Mouse (Mus musculus) forebrain, embryonic 12.5 days (tissue): Measurements from ENCODE around the gene Jam3. TPM values are rescaled to one million over a fixed set of nuclear protein-coding genes. Genes with fewer than 3 reads are reported as not detected.

Experiments used
- ATAC-seq: fragments of 200-750 bp; cut with Nextera tagmentation; 2 replicates; pipeline ENCODE4 v1.8.0; 2017; ENCODE audit warnings: moderate TSS enrichment; ENCODE audit not compliant: low FRiP score
- H3K27ac ChIP-seq: fragments of 300-500 bp; sonication (generic); 2 replicates; pipeline ENCODE4 v1.5.1; 2016; ENCODE audit warnings: mild to moderate bottlenecking
- H3K27me3 ChIP-seq: fragments of 300-500 bp; sonication (generic); 2 replicates; pipeline ENCODE4 v1.6.1; 2016; ENCODE audit warnings: mild to moderate bottlenecking
- H3K36me3 ChIP-seq: fragments of 300-500 bp; sonication (generic); replicated peaks from 2 replicates; pipeline ENCODE4 v1.6.1; 2016; ENCODE audit warnings: mild to moderate bottlenecking
- H3K4me1 ChIP-seq: fragments of 300-500 bp; sonication (generic); 2 replicates; pipeline ENCODE4 v1.6.1; 2016
- H3K4me2 ChIP-seq: fragments of 300-500 bp; sonication (generic); 2 replicates; pipeline ENCODE4 v1.6.1; 2016; ENCODE audit warnings: mild to moderate bottlenecking, moderate library complexity
- H3K4me3 ChIP-seq: fragments of 300-500 bp; sonication (generic); replicated peaks from 2 replicates; pipeline ENCODE4 v1.5.1; 2016; ENCODE audit warnings: mild to moderate bottlenecking
- H3K9ac ChIP-seq: fragments of 300-500 bp; sonication (generic); 2 replicates; pipeline ENCODE4 v1.6.1; 2016; ENCODE audit warnings: mild to moderate bottlenecking
- H3K9me3 ChIP-seq: fragments of 300-500 bp; sonication (generic); 2 replicates; pipeline ENCODE4 v1.6.1; 2016
- WGBS: fragments of 180-500 bp; shearing (Covaris S2); methylation state at CpG from one replicate; pipeline ENCODE4 v1.1.7; 2016; 5-methylcytosine and 5-hydroxymethylcytosine counted together
- polyA plus RNA-seq: library from polyadenylated mRNA; unstranded; fragments of >200 nt; fragmentation: Nextera tagmentation; extraction: Ambion mirVana; gene quantifications from 2 replicates; pipeline ENCODE4 v1.2.1, GENCODE M21; 2016

Gene Jam3
- polyA plus RNA-seq, 1 experiment from 2014 or later = 155 TPM

- no peaks in the 10 kb centered on the region for H3K4me1 ChIP-seq
- 88% methylated on average over 7 of the region's 7 CpGs for WGBS
- ATAC-seq = no peak
- no peak overlapping the region for H3K4me3 ChIP-seq
- H3K36me3 ChIP-seq = peaks cover 9% of the 10 kb centered on the region
- H3K27ac ChIP-seq = no peak overlapping the region
- H3K9ac ChIP-seq = no peak overlapping the region
- no peaks in the 10 kb centered on the region for H3K27me3 ChIP-seq
- no peaks in the 10 kb centered on the region for H3K9me3 ChIP-seq
- H3K4me2 ChIP-seq = no peak overlapping the region
These were observed 19.8 kb downstream of the Jam3 start for GRCm38 (mm10) chr9:27135372-27135771.

DNA sequence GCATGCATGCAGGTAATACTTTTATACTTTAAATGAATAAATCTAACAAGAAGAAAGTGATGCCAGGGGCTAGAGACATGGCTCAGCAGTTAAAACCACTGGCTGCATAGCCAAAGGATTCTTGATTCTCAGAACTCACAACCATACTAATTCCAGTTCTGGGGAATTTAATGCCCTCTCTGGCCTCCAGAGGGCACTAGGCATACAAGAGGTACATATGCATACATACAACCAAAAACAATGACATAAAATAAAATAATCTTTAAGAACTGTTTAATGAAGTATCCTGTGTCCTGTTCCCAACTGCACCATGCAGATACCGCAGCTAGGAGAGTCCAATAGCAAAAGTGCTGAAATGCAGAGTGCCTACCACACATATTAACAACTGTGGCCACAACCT is 20.8 kb downstream of the Jam3 start:
- 86% methylated on average over 1 of the region's 1 CpGs for WGBS
- ATAC-seq = 0 out of 2 replicates have a peak, but pooled peaks have one; percentile 44
- H3K9ac ChIP-seq = no peak overlapping the region
- H3K4me1 ChIP-seq = no peaks in the 10 kb centered on the region
- H3K4me2 ChIP-seq = no peak overlapping the region
- peaks cover 9% of the 10 kb centered on the region; the same call in 1 of the 2 replicates for H3K36me3 ChIP-seq
- H3K27ac ChIP-seq = no peak overlapping the region
- no peak overlapping the region for H3K4me3 ChIP-seq
- no peaks in the 10 kb centered on the region for H3K9me3 ChIP-seq
- H3K27me3 ChIP-seq = no peaks in the 10 kb centered on the region

GRCm38 (mm10) chr9:27128629-27129028 is 26.6 kb downstream of the Jam3 start:
- ATAC-seq = no peak
- H3K4me1 ChIP-seq = peaks cover 28% of the 10 kb centered on the region
- H3K4me2 ChIP-seq = no peak overlapping the region
- no peaks in the 10 kb centered on the region for H3K27me3 ChIP-seq
- 90% methylated on average over 4 of the region's 4 CpGs for WGBS
- no peaks in the 10 kb centered on the region for H3K9me3 ChIP-seq
- H3K4me3 ChIP-seq = no peak overlapping the region
- peaks cover 18% of the 10 kb centered on the region for H3K36me3 ChIP-seq
- no peak overlapping the region for H3K27ac ChIP-seq
- H3K9ac ChIP-seq = no peak overlapping the region

DNA sequence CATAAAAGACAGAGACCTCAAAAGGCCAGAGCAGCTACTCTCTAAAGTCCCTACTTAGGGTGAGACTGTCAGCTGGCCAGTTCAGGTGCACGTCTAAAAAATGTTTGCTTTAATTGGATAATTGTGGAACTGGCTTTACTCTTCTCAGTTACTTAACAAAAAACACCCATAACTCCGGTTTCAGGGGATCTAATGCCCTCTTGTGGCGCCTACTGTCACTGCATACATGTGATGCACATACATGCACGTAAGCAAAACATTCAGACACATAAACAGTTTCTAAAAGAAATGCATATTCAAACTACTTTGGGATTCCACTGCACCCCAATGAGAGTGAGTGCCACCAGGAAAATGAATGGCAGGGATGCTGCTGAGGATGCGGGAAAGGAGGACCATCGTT is 28.7 kb downstream of the Jam3 start:
- no peaks in the 10 kb centered on the region for H3K27me3 ChIP-seq
- H3K9me3 ChIP-seq = no peaks in the 10 kb centered on the region
- no peak for ATAC-seq
- no peak overlapping the region for H3K27ac ChIP-seq
- H3K4me2 ChIP-seq = no peak overlapping the region
- H3K36me3 ChIP-seq = peaks cover 13% of the 10 kb centered on the region
- 90% methylated on average over 6 of the region's 6 CpGs for WGBS
- H3K9ac ChIP-seq = no peak overlapping the region
- peaks cover 44% of the 10 kb centered on the region for H3K4me1 ChIP-seq
- H3K4me3 ChIP-seq = no peak overlapping the region

DNA sequence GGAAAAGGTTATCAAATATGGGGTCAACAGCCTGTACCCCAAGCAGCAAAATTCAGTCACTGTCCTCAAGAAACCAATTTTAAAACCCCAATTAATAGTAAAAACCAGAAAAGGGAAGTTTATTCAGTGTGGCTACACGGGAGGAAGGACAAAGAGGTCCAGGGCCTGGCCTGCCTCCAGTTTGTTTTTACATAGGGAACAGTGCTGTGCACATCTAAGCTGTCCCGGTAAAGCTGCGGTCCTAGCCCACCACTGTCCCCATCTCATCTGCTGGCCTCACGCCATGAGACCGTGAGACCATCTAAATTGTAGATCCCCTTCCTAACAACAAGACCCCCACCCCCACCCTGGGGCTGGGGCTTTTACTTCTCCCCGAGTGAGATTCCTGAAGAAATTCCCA is 29.8 kb downstream of the Jam3 start:
- H3K9ac ChIP-seq = no peak overlapping the region
- H3K36me3 ChIP-seq = peaks cover 13% of the 10 kb centered on the region
- peak overlapping the region; percentile 2; the same call in 1 of the 2 replicates for H3K27ac ChIP-seq
- peaks cover 48% of the 10 kb centered on the region for H3K4me1 ChIP-seq
- H3K4me2 ChIP-seq = no peak overlapping the region
- ATAC-seq = 0 out of 2 replicates have a peak, but pooled peaks have one; percentile 19
- H3K27me3 ChIP-seq = no peaks in the 10 kb centered on the region
- H3K4me3 ChIP-seq = no peak overlapping the region
- 39% methylated on average over 6 of the region's 6 CpGs for WGBS
- no peaks in the 10 kb centered on the region for H3K9me3 ChIP-seq

GRCm38 (mm10) chr9:27123947-27124346 is 31.3 kb downstream of the Jam3 start:
- peaks cover 13% of the 10 kb centered on the region for H3K36me3 ChIP-seq
- WGBS = 91% methylated on average over 2 of the region's 2 CpGs
- no peak overlapping the region for H3K27ac ChIP-seq
- H3K9ac ChIP-seq = no peak overlapping the region
- no peak overlapping the region for H3K4me2 ChIP-seq
- peaks cover 50% of the 10 kb centered on the region for H3K4me1 ChIP-seq
- no peaks in the 10 kb centered on the region for H3K9me3 ChIP-seq
- H3K4me3 ChIP-seq = no peak overlapping the region
- H3K27me3 ChIP-seq = no peaks in the 10 kb centered on the region
- no peak for ATAC-seq

GRCm38 (mm10) chr9:27122963-27123362 is 32.3 kb downstream of the Jam3 start:
- Histone ChIP-seq H3K4me3 (no peak overlapping the region), H3K27ac (peak overlapping the region; percentile 60; the same call in 1 of the 2 replicates), H3K9me3 (no peaks in the 10 kb centered on the region), H3K36me3 (peaks cover 9% of the 10 kb centered on the region), H3K27me3 (no peaks in the 10 kb centered on the region), H3K4me2 (no peak overlapping the region), H3K4me1 (peaks cover 50% of the 10 kb centered on the region), H3K9ac (no peak overlapping the region)
- WGBS = 39% methylated on average over 4 of the region's 4 CpGs
- no peak for ATAC-seq

DNA sequence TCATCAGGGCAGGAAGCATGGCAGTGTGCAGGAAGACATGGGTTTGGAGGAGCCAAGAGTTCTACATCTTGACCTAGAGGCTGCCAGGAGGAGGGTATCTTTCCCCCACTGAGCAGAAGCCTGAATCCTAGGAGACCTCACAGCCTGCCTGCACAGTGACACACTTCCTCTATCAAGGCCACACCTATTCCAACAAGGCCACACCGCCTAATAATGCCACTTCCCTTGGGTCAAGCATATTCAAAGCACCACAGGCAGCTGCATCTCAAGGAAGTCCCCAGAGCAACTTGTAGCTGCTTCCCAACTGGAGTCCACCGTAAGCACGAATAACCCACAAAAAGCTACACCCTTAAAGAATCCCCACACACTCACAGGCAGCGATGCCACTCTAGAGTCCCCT is 33.1 kb downstream of the Jam3 start:
- Histone ChIP-seq H3K9me3 (no peaks in the 10 kb centered on the region), H3K4me1 (peaks cover 50% of the 10 kb centered on the region), H3K27me3 (no peaks in the 10 kb centered on the region), H3K36me3 (peaks cover 3% of the 10 kb centered on the region; the same call in 1 of the 2 replicates), H3K27ac (no peak overlapping the region), H3K9ac (no peak overlapping the region), H3K4me3 (no peak overlapping the region), H3K4me2 (no peak overlapping the region)
- no peak for ATAC-seq
- WGBS = 87% methylated on average over 4 of the region's 4 CpGs

DNA sequence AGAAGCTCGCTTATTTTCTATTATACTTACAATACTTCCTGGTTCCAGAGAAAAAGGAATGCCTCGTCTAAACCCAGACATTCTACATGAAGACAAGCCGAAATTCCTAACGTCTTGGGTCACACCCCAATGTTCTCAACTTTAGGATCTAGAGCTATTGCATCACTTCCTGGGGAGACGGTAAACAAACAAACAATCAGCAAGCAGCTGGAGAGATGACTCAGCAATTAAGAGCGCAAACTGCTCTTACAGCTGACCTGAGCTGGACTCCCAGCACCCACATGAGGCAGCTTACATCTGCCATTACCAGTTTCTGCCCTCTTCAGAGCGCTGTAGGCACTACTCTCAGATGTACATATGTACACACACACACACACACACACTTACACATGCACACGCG is 34.0 kb downstream of the Jam3 start:
- no peak for ATAC-seq
- H3K9me3 ChIP-seq = no peaks in the 10 kb centered on the region
- H3K9ac ChIP-seq = no peak overlapping the region
- no peaks in the 10 kb centered on the region for H3K27me3 ChIP-seq
- H3K4me3 ChIP-seq = no peak overlapping the region
- H3K4me2 ChIP-seq = no peak overlapping the region
- 92% methylated on average over 9 of the region's 9 CpGs for WGBS
- no peak overlapping the region for H3K27ac ChIP-seq
- H3K4me1 ChIP-seq = peaks cover 47% of the 10 kb centered on the region
- H3K36me3 ChIP-seq = no peaks in the 10 kb centered on the region

- Histone ChIP-seq H3K4me3 (no peak overlapping the region), H3K27me3 (no peaks in the 10 kb centered on the region), H3K9me3 (no peaks in the 10 kb centered on the region), H3K4me1 (peaks cover 18% of the 10 kb centered on the region), H3K9ac (no peak overlapping the region), H3K27ac (no peak overlapping the region), H3K36me3 (peaks cover 5% of the 10 kb centered on the region; the same call in 1 of the 2 replicates), H3K4me2 (no peak overlapping the region)
- ATAC-seq = no peak
- WGBS = 95% methylated on average over 3 of the region's 3 CpGs
These were observed 43.5 kb downstream of the Jam3 start for GRCm38 (mm10) chr9:27111756-27112155.

DNA sequence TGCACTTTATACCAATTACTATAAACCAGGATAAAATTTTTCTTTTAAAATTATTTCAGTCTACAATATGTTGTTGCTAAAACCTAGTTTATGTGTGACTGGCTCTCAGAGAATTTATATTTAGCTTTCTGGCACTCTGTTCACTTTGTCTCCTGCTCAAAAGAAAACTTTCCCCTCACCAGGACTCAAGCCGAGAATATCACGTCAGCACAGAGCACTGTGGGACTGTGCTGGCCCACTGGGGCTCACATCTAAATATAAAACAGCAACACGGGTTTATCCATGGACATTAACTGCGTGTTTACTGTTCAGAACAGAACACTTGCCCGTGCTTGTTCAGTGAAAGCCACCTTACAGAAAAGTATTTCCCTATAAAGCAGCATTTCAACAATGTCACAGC is 44.5 kb downstream of the Jam3 start:
- peak overlapping the region; percentile 0; the same call in 1 of the 2 replicates for H3K27ac ChIP-seq
- no peak overlapping the region for H3K4me3 ChIP-seq
- 87% methylated on average over 5 of the region's 5 CpGs for WGBS
- no peak overlapping the region for H3K4me2 ChIP-seq
- peaks cover 6% of the 10 kb centered on the region; the same call in 1 of the 2 replicates for H3K36me3 ChIP-seq
- H3K4me1 ChIP-seq = peaks cover 18% of the 10 kb centered on the region
- no peak for ATAC-seq
- no peaks in the 10 kb centered on the region for H3K9me3 ChIP-seq
- no peaks in the 10 kb centered on the region for H3K27me3 ChIP-seq
- no peak overlapping the region for H3K9ac ChIP-seq

- Histone ChIP-seq H3K9me3 (no peaks in the 10 kb centered on the region), H3K36me3 (peaks cover 14% of the 10 kb centered on the region), H3K27me3 (no peaks in the 10 kb centered on the region), H3K4me1 (peaks cover 18% of the 10 kb centered on the region), H3K27ac (peak overlapping the region; percentile 36), H3K9ac (no peak overlapping the region), H3K4me3 (no peak overlapping the region), H3K4me2 (no peak overlapping the region)
- ATAC-seq = no peak
- WGBS = 85% methylated on average over 22 of the region's 22 CpGs
These were observed 45.4 kb downstream of the Jam3 start for GRCm38 (mm10) chr9:27109533-27110514.

GRCm38 (mm10) chr9:27108451-27108850 is 46.8 kb downstream of the Jam3 start:
- H3K9me3 ChIP-seq = no peaks in the 10 kb centered on the region
- H3K4me2 ChIP-seq = no peak overlapping the region
- H3K4me3 ChIP-seq = no peak overlapping the region
- no peaks in the 10 kb centered on the region for H3K27me3 ChIP-seq
- H3K27ac ChIP-seq = no peak overlapping the region
- H3K4me1 ChIP-seq = peaks cover 18% of the 10 kb centered on the region
- H3K9ac ChIP-seq = no peak overlapping the region
- no peak for ATAC-seq
- H3K36me3 ChIP-seq = peaks cover 28% of the 10 kb centered on the region
- WGBS = 90% methylated on average over 4 of the region's 4 CpGs
